Mouse (Mus musculus): ENCODE measurements around the gene Mrpl36.

DNA sequence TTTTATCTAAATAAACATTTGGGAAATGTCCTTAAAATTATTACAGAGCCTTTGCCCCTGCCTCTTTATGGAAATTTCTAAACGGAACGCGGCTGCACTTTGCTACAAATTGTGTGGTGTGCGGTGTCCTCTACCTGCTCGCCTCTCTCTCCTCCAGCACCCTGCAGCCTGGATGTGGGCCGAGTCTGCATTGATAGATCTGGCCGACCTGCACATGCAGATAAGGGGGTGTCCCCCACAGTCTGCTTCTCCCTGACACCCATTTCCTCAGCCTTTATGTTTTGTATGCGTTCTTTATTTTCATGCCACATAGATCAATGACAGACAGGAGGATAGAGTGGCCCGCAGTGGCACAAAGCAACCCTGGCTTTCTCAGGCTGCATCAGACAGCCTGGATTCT lies 49.3 kb downstream of the Mrpl36 start:
- no peak for TF ChIP-seq EP300 (IDR thresholded peaks at IDR 0.05)
- no peak for TF ChIP-seq CTCF (IDR thresholded peaks at IDR 0.05)

All from lung, postnatal 0 days (tissue).